Mouse (Mus musculus) megakaryocyte, embryonic 14.5 days (primary cell): ENCODE results near the gene Dst.

Experiments used
- FLI1 ChIP-seq: IDR thresholded peaks from 2 replicates; pipeline ENCODE4 v1.6.1; 2012; ENCODE audit warnings: low read length, inconsistent platforms, mixed read lengths
- GATA1 ChIP-seq: IDR thresholded peaks from 3 replicates; pipeline ENCODE4 v1.6.1; 2012; ENCODE audit warnings: mixed read lengths, low read length, inconsistent platforms, borderline replicate concordance

- TF ChIP-seq GATA1: no peak
- no peak for TF ChIP-seq FLI1
These were observed 17.3 kb downstream of the Dst start for GRCm38 (mm10) chr1:33925283-33925682.
